Mouse (Mus musculus): ENCODE measurements around the gene Traf3ip3. TPM values are rescaled to one million over a fixed set of nuclear protein-coding genes. Genes with fewer than 3 reads are reported as not detected.

The Traf3ip3 gene
- polyA plus RNA-seq, 1 experiment from 2014 or later = 3.9 TPM

- H3K4me1 ChIP-seq = peaks cover 6% of the 10 kb centered on the region
- no peak overlapping the region for H3K4me2 ChIP-seq (replicated peaks)
- no peak overlapping the region for H3K4me3 ChIP-seq
- H3K9ac ChIP-seq = no peak overlapping the region
- no peak overlapping the region for H3K27ac ChIP-seq
- no peak for ATAC-seq (ENCODE audit: insufficient number of reproducible peaks, insufficient read depth, low FRiP score, low TSS enrichment)
- H3K27me3 ChIP-seq = no peaks in the 10 kb centered on the region
- H3K36me3 ChIP-seq = no peaks in the 10 kb centered on the region
- H3K9me3 ChIP-seq = no peaks in the 10 kb centered on the region
- WGBS = 89% methylated on average over 1 of the region's 1 CpGs
Observed at GRCm38 (mm10) chr1:193133726-193134125, 67.8 kb downstream of the Traf3ip3 start.

GRCm38 (mm10) chr1:193132385-193132784 is 69.1 kb downstream of the Traf3ip3 start:
- H3K27me3 ChIP-seq = no peaks in the 10 kb centered on the region
- H3K4me1 ChIP-seq = peaks cover 7% of the 10 kb centered on the region
- no peak overlapping the region for H3K9ac ChIP-seq
- no peak overlapping the region for H3K4me2 ChIP-seq (replicated peaks)
- H3K9me3 ChIP-seq = no peaks in the 10 kb centered on the region
- H3K36me3 ChIP-seq = peaks cover 9% of the 10 kb centered on the region
- no peak overlapping the region for H3K4me3 ChIP-seq
- no peak for ATAC-seq (ENCODE audit: insufficient number of reproducible peaks, insufficient read depth, low FRiP score, low TSS enrichment)
- H3K27ac ChIP-seq = no peak overlapping the region

GRCm38 (mm10) chr1:193131311-193131948 is 70.1 kb downstream of the Traf3ip3 start:
- ATAC-seq (ENCODE audit: insufficient number of reproducible peaks, insufficient read depth, low FRiP score, low TSS enrichment) = no peak
- Histone ChIP-seq H3K4me1 (peaks cover 7% of the 10 kb centered on the region), H3K9ac (no peak overlapping the region), H3K4me3 (no peak overlapping the region), H3K9me3 (no peaks in the 10 kb centered on the region), H3K4me2 (replicated peaks) (no peak overlapping the region), H3K36me3 (peaks cover 17% of the 10 kb centered on the region), H3K27ac (no peak overlapping the region), H3K27me3 (no peaks in the 10 kb centered on the region)
- WGBS = 77% methylated on average over 6 of the region's 6 CpGs

GRCm38 (mm10) chr1:193130839-193131238 is 70.7 kb downstream of the Traf3ip3 start:
- Histone ChIP-seq H3K9ac (no peak overlapping the region), H3K36me3 (peaks cover 21% of the 10 kb centered on the region), H3K9me3 (no peaks in the 10 kb centered on the region), H3K27me3 (no peaks in the 10 kb centered on the region), H3K4me2 (replicated peaks) (peak overlapping the region; percentile 63), H3K27ac (no peak overlapping the region), H3K4me1 (peaks cover 7% of the 10 kb centered on the region), H3K4me3 (peak overlapping the region; percentile 98; the same call in 1 of the 2 replicates)
- WGBS = 82% methylated on average over 8 of the region's 8 CpGs
- no peak for ATAC-seq (ENCODE audit: insufficient number of reproducible peaks, insufficient read depth, low FRiP score, low TSS enrichment)

GRCm38 (mm10) chr1:193130456-193130825 is 71.1 kb downstream of the Traf3ip3 start:
- no peak for ATAC-seq (ENCODE audit: insufficient number of reproducible peaks, insufficient read depth, low FRiP score, low TSS enrichment)
- Histone ChIP-seq H3K27ac (no peak overlapping the region), H3K4me1 (peaks cover 7% of the 10 kb centered on the region)

GRCm38 (mm10) chr1:193129786-193130455 is 71.6 kb downstream of the Traf3ip3 start, which contains the start of gene Diexf:
Gene Diexf, minus strand, starts transcription at chr1:193130272.
- H3K27ac ChIP-seq = no peak within 1 kb of the TSS

More at GRCm38 (mm10) chr1:193130456-193130825, 71.1 kb downstream of the Traf3ip3 start:
- 31% methylated on average over 11 of the region's 11 CpGs for WGBS
- H3K27me3 ChIP-seq = no peaks in the 10 kb centered on the region
- no peaks in the 10 kb centered on the region for H3K9me3 ChIP-seq
- peaks cover 21% of the 10 kb centered on the region for H3K36me3 ChIP-seq
- peak overlapping the region; percentile 98 for H3K4me3 ChIP-seq
- H3K9ac ChIP-seq = no peak overlapping the region
- peak overlapping the region; percentile 63 for H3K4me2 ChIP-seq (replicated peaks)

GRCm38 (mm10) chr1:193129321-193129720 is 72.2 kb downstream of the Traf3ip3 start:
- Histone ChIP-seq H3K27ac (no peak overlapping the region), H3K9ac (peak overlapping the region; percentile 87), H3K36me3 (peaks cover 24% of the 10 kb centered on the region), H3K4me1 (peaks cover 7% of the 10 kb centered on the region), H3K27me3 (no peaks in the 10 kb centered on the region), H3K9me3 (no peaks in the 10 kb centered on the region), H3K4me3 (peak overlapping the region; percentile 98), H3K4me2 (replicated peaks) (peak overlapping the region; percentile 63)
- no peak for ATAC-seq (ENCODE audit: insufficient number of reproducible peaks, insufficient read depth, low FRiP score, low TSS enrichment)
- WGBS = 25% methylated on average over 5 of the region's 5 CpGs

More at GRCm38 (mm10) chr1:193129786-193130455, 71.6 kb downstream of the Traf3ip3 start, which contains the start of gene Diexf:
- WGBS = under 1% methylated on average over 61 of the region's 61 CpGs
- Histone ChIP-seq H3K9ac (peak within 1 kb of the TSS; percentile 87), H3K4me3 (peak within 1 kb of the TSS; percentile 98), H3K9me3 (no peaks in the 10 kb centered on the region), H3K4me2 (replicated peaks) (peak within 1 kb of the TSS; percentile 63), H3K27me3 (no peaks in the 10 kb centered on the region), H3K4me1 (peaks cover 7% of the 10 kb centered on the region), H3K36me3 (peaks cover 21% of the 10 kb centered on the region)
- peak; percentile 88 for ATAC-seq (ENCODE audit: insufficient number of reproducible peaks, insufficient read depth, low FRiP score, low TSS enrichment)

- Histone ChIP-seq H3K9me3 (no peaks in the 10 kb centered on the region), H3K4me1 (peaks cover 7% of the 10 kb centered on the region), H3K4me2 (replicated peaks) (no peak overlapping the region), H3K9ac (no peak overlapping the region; the same call in 1 of the 2 replicates), H3K4me3 (no peak overlapping the region), H3K27ac (no peak overlapping the region), H3K27me3 (no peaks in the 10 kb centered on the region), H3K36me3 (peaks cover 35% of the 10 kb centered on the region)
- ATAC-seq (ENCODE audit: insufficient number of reproducible peaks, insufficient read depth, low FRiP score, low TSS enrichment) = no peak
- WGBS = 91% methylated on average over 6 of the region's 6 CpGs
Observed at GRCm38 (mm10) chr1:193128055-193128454, 73.4 kb downstream of the Traf3ip3 start.

- H3K9me3 ChIP-seq = no peaks in the 10 kb centered on the region
- H3K4me2 ChIP-seq (replicated peaks) = no peak overlapping the region
- H3K4me1 ChIP-seq = peaks cover 7% of the 10 kb centered on the region
- 83% methylated on average over 4 of the region's 4 CpGs for WGBS
- peaks cover 57% of the 10 kb centered on the region for H3K36me3 ChIP-seq
- no peak for ATAC-seq (ENCODE audit: insufficient number of reproducible peaks, insufficient read depth, low FRiP score, low TSS enrichment)
- no peaks in the 10 kb centered on the region for H3K27me3 ChIP-seq
- H3K9ac ChIP-seq = no peak overlapping the region
- H3K27ac ChIP-seq = no peak overlapping the region
- H3K4me3 ChIP-seq = no peak overlapping the region
Observed at GRCm38 (mm10) chr1:193125835-193126234, 75.7 kb downstream of the Traf3ip3 start.

Other genes with a start within 250 kb of the Traf3ip3 start
- gene Syt14, start 165.9 kb downstream of the Traf3ip3 start, polyA plus RNA-seq (2016; fragmentation: Nextera tagmentation; extraction: Ambion mirVana) = 4.3 and 4.5 TPM in 2 replicates
- 9.0 and 10.4 TPM in 2 replicates for gene Diexf, start 71.4 kb downstream of the Traf3ip3 start, polyA plus RNA-seq (2016; fragmentation: Nextera tagmentation; extraction: Ambion mirVana)
- gene Irf6, start 48.6 kb downstream of the Traf3ip3 start, polyA plus RNA-seq (2016; fragmentation: Nextera tagmentation; extraction: Ambion mirVana) = 17.3 and 18.3 TPM in 2 replicates
- 16.3 and 18.1 TPM in 2 replicates for gene A130010J15Rik, start 33.7 kb downstream of the Traf3ip3 start, polyA plus RNA-seq (2016; fragmentation: Nextera tagmentation; extraction: Ambion mirVana)
- gene Lamb3, start 6.0 kb upstream of the Traf3ip3 start, polyA plus RNA-seq (2016; fragmentation: Nextera tagmentation; extraction: Ambion mirVana) = 2.0 and 2.2 TPM in 2 replicates
- 0.41 and 0.60 TPM in 2 replicates for gene Hsd11b1, start 62.4 kb upstream of the Traf3ip3 start, polyA plus RNA-seq (2016; fragmentation: Nextera tagmentation; extraction: Ambion mirVana)
- gene G0s2, start 71.5 kb upstream of the Traf3ip3 start, polyA plus RNA-seq (2016; fragmentation: Nextera tagmentation; extraction: Ambion mirVana) = 14.0 and 17.1 TPM in 2 replicates
- 24.4 and 26.3 TPM in 2 replicates for gene Camk1g, start 168.6 kb upstream of the Traf3ip3 start, polyA plus RNA-seq (2016; fragmentation: Nextera tagmentation; extraction: Ambion mirVana)